Mouse (Mus musculus) embryo, embryonic 10 days (tissue): ENCODE data around the gene Rpl19.

Experiments used
- DNase-seq: peaks from one replicate; pipeline ENCODE4 v3.0.0-alpha.2; 2015; ENCODE audit warnings: low spot score

The Rpl19 gene

GRCm38 (mm10) chr11:98022555-98023371 is 3.7 kb upstream of the Rpl19 start, which contains the start of gene Cacnb1:
TSS of gene Cacnb1 (minus strand) at chr11:98023034.
- peak; percentile 78 for DNase-seq

- DNase-seq = no peak
Observed at GRCm38 (mm10) chr11:98024516-98024915, 2.0 kb upstream of the Rpl19 start.

DNA sequence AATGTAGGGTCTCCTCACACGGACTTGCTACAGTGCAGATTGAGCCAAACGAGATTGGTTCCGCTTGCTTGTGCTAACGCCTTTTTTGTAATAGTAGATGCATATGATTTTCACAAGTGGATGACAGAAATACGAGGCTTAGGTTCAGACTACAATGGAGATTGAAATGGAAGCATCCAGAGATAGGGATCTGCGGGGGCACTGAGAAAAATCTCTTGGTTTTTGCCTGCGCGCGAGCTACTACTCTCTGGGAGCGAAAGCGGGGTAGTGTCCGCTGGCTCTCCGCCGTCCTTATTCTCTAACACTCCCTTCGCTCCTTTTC is 301 bp upstream of the Rpl19 start:
- no peak for DNase-seq

- no peak for DNase-seq
Observed at GRCm38 (mm10) chr11:98027297-98027688, 783 bp downstream of the Rpl19 start.

- DNase-seq = no peak
Observed at GRCm38 (mm10) chr11:98027785-98028184, 1.3 kb downstream of the Rpl19 start.

- DNase-seq = peak; percentile 27
Observed at GRCm38 (mm10) chr11:98030701-98031442, 4.4 kb downstream of the Rpl19 start.

GRCm38 (mm10) chr11:98031443-98031770 is 4.9 kb downstream of the Rpl19 start:
- DNase-seq = peak; percentile 95

DNA sequence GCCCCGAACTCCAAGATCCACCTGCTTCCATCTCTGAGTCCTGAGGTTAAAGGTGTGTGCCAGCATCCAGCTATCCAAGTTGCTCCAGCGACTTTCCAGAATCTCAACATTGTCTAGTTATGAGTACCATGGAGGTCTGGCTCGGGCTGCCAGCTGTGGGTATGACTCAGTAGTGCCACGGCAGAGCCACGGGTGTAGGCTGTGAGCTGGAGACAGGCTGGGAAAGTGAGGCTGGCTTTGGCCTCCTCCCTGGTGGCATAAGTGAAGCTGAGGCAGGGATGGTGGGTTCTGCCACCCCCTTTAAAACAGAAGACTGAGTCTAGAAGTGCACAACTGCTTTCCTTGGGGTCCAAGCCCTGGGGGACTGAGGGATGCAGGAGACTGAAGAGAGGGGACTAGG is 7.6 kb downstream of the Rpl19 start:
- no peak for DNase-seq

DNA sequence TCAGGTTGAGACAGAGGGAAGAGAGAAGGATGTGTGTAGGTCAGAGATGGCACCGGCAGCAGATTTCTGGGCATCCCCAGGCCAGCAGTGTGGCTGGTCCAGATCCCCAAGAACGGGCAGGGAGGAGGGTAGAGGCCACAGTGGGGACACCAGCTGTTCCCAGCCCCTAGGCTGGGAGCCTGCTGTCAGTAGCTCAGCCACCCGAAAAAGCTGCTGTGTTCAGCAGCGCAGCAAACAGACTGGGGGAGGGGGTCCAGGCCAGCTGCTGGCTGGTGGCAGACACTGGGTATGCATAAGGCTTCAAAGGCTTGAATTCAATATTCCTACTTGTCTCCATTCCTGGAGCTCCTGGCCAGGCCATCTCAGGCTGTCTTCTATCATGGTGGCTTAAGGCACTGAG is 8.3 kb downstream of the Rpl19 start:
- no peak for DNase-seq

- peak; percentile 65 for DNase-seq
Observed at GRCm38 (mm10) chr11:98035977-98036377, 9.5 kb downstream of the Rpl19 start.

DNA sequence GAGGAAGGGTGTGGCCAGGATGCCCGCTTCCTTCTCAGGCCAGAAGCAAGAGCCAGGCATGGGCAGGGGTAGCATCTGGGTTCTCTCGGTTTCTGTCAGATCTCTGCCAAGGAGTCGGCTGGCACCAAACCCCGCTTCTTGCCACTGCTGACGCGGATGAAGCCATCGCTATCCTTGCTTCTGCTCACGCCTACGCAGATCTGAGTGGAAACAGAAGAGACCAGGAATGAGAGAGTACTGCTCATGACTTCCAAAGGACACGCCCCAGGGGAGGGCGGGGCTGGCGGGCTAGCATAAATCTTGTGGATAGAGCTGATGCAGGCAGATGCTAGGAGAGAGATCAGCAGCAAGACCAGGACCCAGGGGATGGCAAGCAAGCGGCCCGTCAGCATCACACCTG is 11.4 kb downstream of the Rpl19 start:
- no peak for DNase-seq

DNA sequence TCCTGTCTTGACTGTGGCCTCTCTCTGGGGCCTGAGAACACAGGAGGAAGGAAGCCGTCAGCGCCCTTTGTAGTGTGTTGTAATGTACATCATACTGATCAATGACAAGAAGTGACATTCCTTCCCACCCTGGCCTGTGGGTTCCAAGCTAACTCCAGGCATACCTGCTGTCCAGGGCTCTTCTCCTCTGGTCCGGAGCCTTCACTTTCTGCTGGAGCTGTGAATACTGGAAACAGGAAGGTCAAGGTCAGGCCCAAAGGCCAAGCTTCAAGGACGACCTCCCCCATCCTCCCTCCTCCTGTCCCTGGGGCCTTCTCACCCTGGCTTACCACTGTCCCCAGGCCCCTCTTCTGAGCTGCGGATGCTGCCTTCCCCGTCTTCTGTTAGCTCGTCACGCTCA is 14.5 kb downstream of the Rpl19 start:
- no peak for DNase-seq

DNA sequence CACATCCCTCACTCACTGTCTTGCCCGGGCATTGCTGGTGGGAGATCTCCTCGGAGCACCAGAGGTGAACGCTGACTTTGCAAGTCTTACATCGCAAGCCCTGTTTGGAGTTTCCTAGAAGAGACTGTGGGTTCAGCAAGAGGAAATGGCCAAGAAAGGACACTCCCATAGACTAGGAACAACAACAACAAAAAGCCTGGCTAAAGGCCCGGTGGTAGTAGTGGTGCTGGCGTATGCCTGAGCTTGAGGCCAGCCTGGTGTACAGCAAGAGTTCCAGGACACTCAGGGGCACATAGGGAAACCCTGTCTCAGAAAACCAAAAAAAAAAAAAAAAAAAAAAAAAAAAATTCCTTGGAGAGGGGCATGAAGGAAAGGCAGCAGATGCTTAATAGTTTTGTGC is 16.2 kb downstream of the Rpl19 start:
- no peak for DNase-seq

- no peak for DNase-seq
Observed at GRCm38 (mm10) chr11:98044074-98044473, 17.6 kb downstream of the Rpl19 start.

DNA sequence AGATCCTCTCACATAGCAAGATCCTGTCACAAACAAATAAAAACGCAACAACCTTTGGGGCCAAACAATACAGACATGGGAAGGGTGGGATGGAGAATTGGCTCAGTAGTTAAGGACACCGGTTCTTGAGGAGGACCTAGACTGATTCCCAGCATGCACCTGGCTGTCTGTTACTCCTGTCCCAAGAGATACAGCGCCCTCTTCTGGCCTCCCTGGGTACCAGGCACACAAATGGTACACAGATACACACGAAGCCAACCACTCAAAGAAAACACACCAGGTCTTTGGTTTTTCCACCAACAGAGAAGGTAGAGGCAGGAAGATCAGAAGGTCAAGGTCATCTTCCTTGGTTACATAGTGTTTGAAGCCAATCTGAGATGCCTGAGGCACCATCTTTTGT is 19.1 kb downstream of the Rpl19 start:
- DNase-seq = no peak

DNA sequence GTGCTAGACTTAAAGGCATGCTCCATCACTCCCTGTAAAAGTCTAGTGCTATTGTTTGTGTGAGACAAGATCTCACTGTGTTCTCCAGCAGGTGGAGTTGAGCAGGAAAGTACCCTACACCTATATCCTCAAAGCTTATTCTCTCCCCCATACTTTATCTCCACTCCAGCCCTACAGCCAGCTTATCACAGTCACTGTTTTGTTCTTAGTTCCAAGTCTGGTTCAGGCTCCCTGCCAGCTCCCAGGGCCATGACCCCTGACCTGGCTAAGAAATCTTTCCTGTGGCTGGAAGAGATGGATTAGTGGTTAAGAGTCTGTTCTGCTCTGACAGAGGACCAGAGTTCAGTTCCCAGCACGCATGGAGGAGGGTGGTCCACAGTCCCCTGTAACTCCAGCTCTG is 20.0 kb downstream of the Rpl19 start:
- DNase-seq = no peak

- DNase-seq = no peak
Observed at GRCm38 (mm10) chr11:98047745-98048144, 21.2 kb downstream of the Rpl19 start.

- DNase-seq = no peak
Observed at GRCm38 (mm10) chr11:98049672-98050519, 23.4 kb downstream of the Rpl19 start.

GRCm38 (mm10) chr11:98050520-98050815 is 24.0 kb downstream of the Rpl19 start:
- DNase-seq = no peak

DNA sequence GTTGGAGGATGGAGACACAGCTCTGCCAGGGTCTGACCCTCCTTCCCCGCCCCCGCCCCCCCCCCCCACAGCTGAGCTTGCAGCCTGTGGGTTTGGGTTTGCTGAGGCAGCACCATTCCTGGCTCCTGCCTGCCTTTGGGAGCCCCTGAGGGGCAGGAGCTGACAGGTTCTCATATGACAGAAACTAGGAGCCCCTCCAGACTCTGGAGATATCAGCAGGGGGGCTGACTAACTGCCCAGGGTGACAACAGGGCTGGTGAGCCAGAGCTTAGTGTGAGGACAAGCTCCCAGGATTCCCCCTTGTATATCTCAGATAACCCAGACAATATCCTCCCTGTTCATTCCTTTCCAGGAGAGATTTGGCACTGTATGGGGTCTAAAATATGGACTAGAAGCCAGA is 24.4 kb downstream of the Rpl19 start:
- no peak for DNase-seq

GRCm38 (mm10) chr11:98051611-98052128 is 25.2 kb downstream of the Rpl19 start:
- DNase-seq = peak; percentile 23

DNA sequence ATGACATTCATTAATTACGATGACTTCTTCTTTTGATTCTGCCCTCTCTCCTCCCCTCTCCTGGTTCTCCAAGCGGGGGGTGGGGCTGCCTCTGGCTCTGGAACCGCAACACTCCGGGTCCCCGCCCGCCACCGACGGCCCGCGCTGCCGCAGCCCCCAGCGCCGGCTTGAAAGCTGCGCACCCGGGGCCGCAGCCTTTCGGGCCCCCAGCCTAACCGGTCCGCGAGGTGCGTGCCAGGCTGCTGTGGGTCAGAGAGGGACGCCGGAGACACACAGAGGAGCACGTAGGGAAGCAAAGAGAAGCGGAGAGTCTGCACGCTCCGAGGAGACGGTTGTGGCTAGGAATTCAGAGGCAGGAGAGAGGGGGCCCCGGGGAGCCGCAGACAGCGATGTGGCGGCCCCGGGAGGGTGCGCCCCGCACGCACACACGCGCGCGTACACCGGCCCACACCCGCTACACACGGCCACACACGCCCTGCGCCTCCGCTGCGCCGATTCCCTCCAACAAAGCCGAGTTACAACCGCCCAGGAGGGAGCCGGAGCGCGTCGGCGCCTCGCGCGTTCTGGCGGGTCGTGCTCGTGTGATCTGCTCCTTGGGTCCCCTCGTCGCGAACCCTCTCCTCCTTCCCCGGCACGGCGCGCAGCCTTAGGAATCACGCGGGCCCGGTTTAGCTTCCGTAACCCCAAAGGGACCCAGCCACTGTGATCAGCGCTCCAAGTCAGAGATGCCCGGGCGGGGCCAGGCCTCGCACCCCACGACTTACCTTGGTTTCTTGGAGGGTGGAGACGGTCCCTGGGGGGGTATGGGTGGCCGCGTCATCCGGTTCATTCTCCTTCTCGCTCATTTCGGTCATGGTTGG is 25.8 kb downstream of the Rpl19 start:
- DNase-seq = peak; percentile 40
